Mouse (Mus musculus) cerebellum, postnatal 36 days (tissue): Measurements from ENCODE around the gene Elfn2.
A peak's percentile ranks its signal among the peaks of the same experiment; 100 is the strongest.

Source experiments
- DNase-seq, 2 experiments: peaks; one replicate each; pipeline ENCODE4 v3.0.0; 2021 to 2022; ENCODE audit warnings: mixed read lengths in 2 of 2

Gene Elfn2

GRCm38 (mm10) chr15:78680291-78680690 lies 38.3 kb downstream of the Elfn2 start:
- DNase-seq, result no peak

- no peak for DNase-seq
These were observed 40.9 kb downstream of the Elfn2 start for GRCm38 (mm10) chr15:78677708-78678107.

- DNase-seq, result peak; percentile 51 to 55
These were observed 41.6 kb downstream of the Elfn2 start for GRCm38 (mm10) chr15:78677015-78677414.

- DNase-seq, result no peak
These were observed 43.6 kb downstream of the Elfn2 start for GRCm38 (mm10) chr15:78674912-78675412.

- DNase-seq, result no peak
These were observed 45.1 kb downstream of the Elfn2 start for GRCm38 (mm10) chr15:78673436-78673835.

GRCm38 (mm10) chr15:78670341-78670740 lies 48.2 kb downstream of the Elfn2 start:
- DNase-seq, result peak; percentile 18 to 47

GRCm38 (mm10) chr15:78669221-78669871 lies 49.2 kb downstream of the Elfn2 start:
- no peak for DNase-seq

- no peak for DNase-seq
These were observed 54.3 kb downstream of the Elfn2 start for GRCm38 (mm10) chr15:78664268-78664667.

- DNase-seq, result no peak
These were observed 67.4 kb downstream of the Elfn2 start for GRCm38 (mm10) chr15:78651169-78651568.

GRCm38 (mm10) chr15:78647746-78648145 lies 70.8 kb downstream of the Elfn2 start:
- DNase-seq, result no peak

GRCm38 (mm10) chr15:78644606-78645005 lies 74.0 kb downstream of the Elfn2 start:
- no peak for DNase-seq

GRCm38 (mm10) chr15:78643633-78644032 lies 74.9 kb downstream of the Elfn2 start:
- no peak for DNase-seq

GRCm38 (mm10) chr15:78635231-78635630 lies 83.3 kb downstream of the Elfn2 start:
- DNase-seq, result no peak

- DNase-seq, result no peak
These were observed 84.4 kb downstream of the Elfn2 start for GRCm38 (mm10) chr15:78634095-78634737.

GRCm38 (mm10) chr15:78633413-78633812 lies 85.2 kb downstream of the Elfn2 start:
- no peak for DNase-seq

GRCm38 (mm10) chr15:78632387-78632786 lies 86.2 kb downstream of the Elfn2 start:
- DNase-seq, result no peak

- no peak for DNase-seq
These were observed 92.3 kb downstream of the Elfn2 start for GRCm38 (mm10) chr15:78626285-78626684.

GRCm38 (mm10) chr15:78624961-78625360 lies 93.6 kb downstream of the Elfn2 start:
- no peak for DNase-seq

- peak; percentile 50 to 55 for DNase-seq
These were observed 94.1 kb downstream of the Elfn2 start for GRCm38 (mm10) chr15:78624431-78624950.

GRCm38 (mm10) chr15:78623426-78623825 lies 95.1 kb downstream of the Elfn2 start:
- DNase-seq, result peak; percentile 70 to 76
